In the genomic region with DNA sequence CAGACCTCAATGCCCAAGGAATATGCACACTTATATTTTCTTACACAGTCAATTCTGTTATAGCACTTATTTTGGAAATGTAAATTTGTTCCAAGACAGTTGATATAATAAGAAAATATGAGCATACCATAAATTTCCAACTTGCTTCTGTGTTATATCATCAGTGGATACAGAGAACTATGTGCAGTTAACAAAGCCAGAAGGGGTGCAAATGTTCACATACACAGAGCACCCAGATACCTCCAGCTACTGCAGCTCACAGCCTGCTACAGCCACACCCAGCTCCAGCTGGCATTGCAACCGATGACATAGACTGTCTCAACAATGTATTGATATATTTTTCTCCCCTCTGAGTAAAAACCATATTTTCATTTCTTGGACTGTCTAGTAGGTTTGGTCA, we compare ENCODE assay signal across 19 mouse cellular contexts.
"Had no signal": no experiment of that assay in that cellular context is flagged by ENCODE, and none has a peak within 500 bp of the region (broad histone marks: within the 10 kb centered on the region; RNA-seq: fewer than 3 reads in every experiment).

No protein-coding gene starts in this region.

- H3K4me2 ChIP-seq: kidney, embryonic 15.5 days; liver, embryonic 13.5 days; midbrain, embryonic 11.5 days; neural tube, embryonic 12.5 days; neural tube, embryonic 15.5 days had no signal

- H3K4me3 ChIP-seq: kidney, embryonic 15.5 days; liver, embryonic 13.5 days; neural tube, embryonic 12.5 days; neural tube, embryonic 15.5 days had no signal

- H3K27ac ChIP-seq: kidney, embryonic 15.5 days; liver, embryonic 13.5 days; neural tube, embryonic 12.5 days; neural tube, embryonic 15.5 days; stomach, postnatal 0 days had no signal

- H3K27me3 ChIP-seq: kidney, embryonic 15.5 days; liver, embryonic 13.5 days; neural tube, embryonic 12.5 days; neural tube, embryonic 15.5 days had no signal

- H3K4me1 ChIP-seq: liver, embryonic 13.5 days; neural tube, embryonic 12.5 days; neural tube, embryonic 15.5 days had no signal

- H3K36me3 ChIP-seq: kidney, embryonic 15.5 days; liver, embryonic 13.5 days; neural tube, embryonic 12.5 days; neural tube, embryonic 15.5 days had no signal

- DNase-seq: kidney, adult 8-10 months; kidney, postnatal 10 days; kidney, postnatal 4 days; liver, embryonic 13.5 days; lung, adult 2 months; lung, postnatal 14 days; lung, postnatal 4 days; midbrain, embryonic 14.5 days; right cerebral cortex, adult 18-20 months; right cerebral cortex, postnatal 14 days; right cerebral cortex, postnatal 4 days; thymus, adult 2 months; thymus, postnatal 14 days; thymus, postnatal 4 days had no signal

- H3K9me3 ChIP-seq: kidney, embryonic 15.5 days; liver, embryonic 13.5 days; neural tube, embryonic 12.5 days; neural tube, embryonic 15.5 days had no signal

- H3K9ac ChIP-seq: kidney, embryonic 15.5 days; liver, embryonic 13.5 days; neural tube, embryonic 12.5 days; neural tube, embryonic 15.5 days had no signal
